Mouse (Mus musculus) neutrophil, adult 5-6 weeks (primary cell): ENCODE results near the gene Gm6760. TPM values are rescaled to one million over a fixed set of nuclear protein-coding genes. Genes with fewer than 3 reads are reported as not detected.

ENCODE experiments used
- ATAC-seq: fragments of 151-379, 151-347 bp; 2 replicates; pipeline ENCODE4 v1.8.0; 2017; ENCODE audit warnings: mild to moderate bottlenecking, moderate TSS enrichment; ENCODE audit not compliant: insufficient number of reproducible peaks, poor library complexity, low FRiP score, severe bottlenecking; ENCODE audit errors: extremely low read depth
- total RNA-seq: library from RNA; stranded (forward); fragments of 200-1000 nt; gene quantifications from 2 replicates; pipeline ENCODE4 v1.2.3, GENCODE M21; 2017

The Gm6760 gene
- total RNA-seq: not detected in 2 replicates

- ATAC-seq: no peak
These were observed at the start of gene Gm6760 for GRCm38 (mm10) chrX:64152098-64152497. TSS of gene Gm6760 (minus strand) at chrX:64152198.

GRCm38 (mm10) chrX:64181246-64181645, 29.2 kb upstream of the Gm6760 start:
- no peak for ATAC-seq

- no peak for ATAC-seq
These were observed 21.2 kb upstream of the Gm6760 start, which contains the start of gene 3830417A13Rik for GRCm38 (mm10) chrX:64173248-64173647. TSS of gene 3830417A13Rik (plus strand) at chrX:64173548.

Other genes starting within 250 kb of the Gm6760 start
- gene 3830417A13Rik, start 21.4 kb upstream of the Gm6760 start, total RNA-seq: not detected in 2 replicates
- gene Slitrk4, start 124.8 kb upstream of the Gm6760 start, total RNA-seq: not detected in 2 replicates